Mouse (Mus musculus) brain, embryonic 14.5 days (tissue): Measurements from ENCODE around the gene Add2. TPM values are rescaled to one million over a fixed set of nuclear protein-coding genes. Genes with fewer than 3 reads are reported as not detected.

Experiments
- DNase-seq: peaks from one replicate; pipeline ENCODE4 v3.0.0-alpha.2; 2011; ENCODE audit warnings: low read depth
- CTCF ChIP-seq: fragments of 200-500 bp; IDR thresholded peaks from 2 replicates; pipeline ENCODE4 v1.5.1; 2012; ENCODE audit warnings: inconsistent platforms, mild to moderate bottlenecking, moderate library complexity, borderline replicate concordance; ENCODE audit not compliant: insufficient read depth, insufficient read length; ENCODE audit errors: extremely low read depth
- POLR2A ChIP-seq: fragments of 200-500 bp; IDR thresholded peaks from 2 replicates; pipeline ENCODE4 v1.6.1; 2012; ENCODE audit warnings: mild to moderate bottlenecking, inconsistent platforms, borderline replicate concordance; ENCODE audit not compliant: poor library complexity, insufficient read depth, insufficient read length, severe bottlenecking; ENCODE audit errors: extremely low read depth
- polyA plus RNA-seq: library from polyadenylated mRNA; depleted of rRNA; stranded (reverse); fragments of >200 nt; gene quantifications from 2 replicates; pipeline ENCODE4 v1.2.3, GENCODE M21; 2012

Gene Add2
- polyA plus RNA-seq, 1 experiment, result 191 TPM

- DNase-seq, result no peak
- TF ChIP-seq CTCF, result no peak
- no peak for TF ChIP-seq POLR2A
Observed at GRCm38 (mm10) chr6:86069856-86070255, 41.4 kb downstream of the Add2 start.

GRCm38 (mm10) chr6:86070277-86070676, 41.8 kb downstream of the Add2 start:
- no peak for DNase-seq
- TF ChIP-seq CTCF (no peak), POLR2A (no peak)

- DNase-seq, result no peak
- TF ChIP-seq CTCF, result no peak
- TF ChIP-seq POLR2A, result no peak
Observed at GRCm38 (mm10) chr6:86073882-86074281, 45.4 kb downstream of the Add2 start.

- TF ChIP-seq POLR2A (no peak), CTCF (no peak)
- no peak for DNase-seq
Observed at GRCm38 (mm10) chr6:86074538-86075204, 46.2 kb downstream of the Add2 start.

GRCm38 (mm10) chr6:86076525-86076924, 48.0 kb downstream of the Add2 start:
- TF ChIP-seq POLR2A (no peak), CTCF (no peak)
- DNase-seq, result no peak

- DNase-seq, result no peak
Observed at GRCm38 (mm10) chr6:86077880-86078279, 49.4 kb downstream of the Add2 start.

GRCm38 (mm10) chr6:86078361-86079010, 50.0 kb downstream of the Add2 start:
- TF ChIP-seq CTCF (no peak), POLR2A (no peak)

More at GRCm38 (mm10) chr6:86077880-86078279, 49.4 kb downstream of the Add2 start:
- TF ChIP-seq POLR2A, result no peak
- TF ChIP-seq CTCF, result no peak

GRCm38 (mm10) chr6:86079323-86079722, 50.8 kb downstream of the Add2 start:
- TF ChIP-seq CTCF, result no peak
- no peak for TF ChIP-seq POLR2A
- no peak for DNase-seq

More at GRCm38 (mm10) chr6:86078361-86079010, 50.0 kb downstream of the Add2 start:
- DNase-seq, result no peak

- TF ChIP-seq CTCF (peak; percentile 75), POLR2A (no peak)
- DNase-seq, result peak; percentile 81
Observed at GRCm38 (mm10) chr6:86085518-86085917, 57.0 kb downstream of the Add2 start.

- peak; percentile 65 for DNase-seq
- no peak for TF ChIP-seq POLR2A
Observed at GRCm38 (mm10) chr6:86086851-86087571, 58.5 kb downstream of the Add2 start.

- DNase-seq, result no peak
- TF ChIP-seq CTCF, result no peak
- TF ChIP-seq POLR2A, result no peak
Observed at GRCm38 (mm10) chr6:86087813-86088212, 59.3 kb downstream of the Add2 start.

- no peak for DNase-seq
- TF ChIP-seq POLR2A (no peak), CTCF (no peak)
Observed at GRCm38 (mm10) chr6:86094202-86094838, 65.8 kb downstream of the Add2 start.

GRCm38 (mm10) chr6:86095518-86095917, 67.0 kb downstream of the Add2 start:
- TF ChIP-seq CTCF, result no peak
- TF ChIP-seq POLR2A, result no peak
- no peak for DNase-seq
